Mouse (Mus musculus) liver, adult 2 months (tissue): Measurements from ENCODE around the gene H60b.

Experiments
- CTCF ChIP-seq: fragments of 200-500 bp; IDR thresholded peaks from 2 replicates; pipeline ENCODE4 v1.5.1; 2011; ENCODE audit warnings: low read depth, low read length, control low read depth
- POLR2A ChIP-seq: fragments of 200-500 bp; IDR thresholded peaks from 2 replicates; pipeline ENCODE4 v1.6.1; 2011; ENCODE audit warnings: low read length, control low read depth; ENCODE audit not compliant: insufficient read depth; ENCODE audit errors: extremely low read depth

DNA sequence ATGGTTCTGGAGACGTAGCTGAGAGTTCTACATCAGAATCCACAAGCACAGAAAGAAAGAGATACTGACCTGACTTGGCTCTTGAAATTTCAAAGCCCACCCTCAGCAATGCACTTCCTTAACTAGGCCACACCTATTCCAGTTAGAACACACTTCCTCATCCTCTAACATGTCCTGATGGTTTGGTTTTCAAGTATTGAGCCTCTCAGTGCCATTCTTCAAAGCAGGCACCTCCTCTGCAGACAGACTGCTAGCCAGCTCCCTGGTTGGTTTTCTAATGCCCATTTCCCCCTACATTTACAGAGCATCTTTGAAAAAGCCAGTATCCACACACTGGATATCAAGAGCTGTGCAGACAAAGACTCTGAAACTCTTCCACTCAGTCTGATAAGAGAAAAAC lies 143.3 kb downstream of the H60b start:
- TF ChIP-seq CTCF (no peak), POLR2A (no peak)
